16 mouse cellular contexts compared by ENCODE assay signal in genomic region chr9:62190474-62190873, GRCm38 (mm10).
DNase-seq lines count a peak whose midpoint lies in the region; ATAC-seq lines count a peak whose summit lies in the region.
"Had no signal": no experiment of that assay in that cellular context is flagged by ENCODE, and none has a peak within 500 bp of the region (broad histone marks: within the 10 kb centered on the region; RNA-seq: fewer than 3 reads in every experiment).

No protein-coding gene starts in this region.

- H3K4me1 ChIP-seq in forebrain, embryonic 13.5 days = peaks cover 22% of the 10 kb centered on the region
- peaks cover 53% of the 10 kb centered on the region for H3K4me1 ChIP-seq in forebrain, embryonic 10.5 days
- H3K4me1 ChIP-seq in midbrain, embryonic 13.5 days (replicated peaks) = peaks cover 32% of the 10 kb centered on the region

- H3K27me3 ChIP-seq in forebrain, embryonic 13.5 days = no peaks in the 10 kb centered on the region
- H3K27me3 ChIP-seq in forebrain, embryonic 10.5 days (ENCODE audit: poor library complexity, severe bottlenecking) = peaks cover 64% of the 10 kb centered on the region
- H3K27me3 ChIP-seq in midbrain, embryonic 13.5 days = peaks cover 6% of the 10 kb centered on the region; the same call in 1 of the 2 replicates
- H3K27me3 ChIP-seq: intestine, embryonic 15.5 days had no signal

- H3K36me3 ChIP-seq in forebrain, embryonic 13.5 days (ENCODE audit: poor library complexity, severe bottlenecking) = no peaks in the 10 kb centered on the region
- no peaks in the 10 kb centered on the region for H3K36me3 ChIP-seq in forebrain, embryonic 10.5 days (replicated peaks)
- no peaks in the 10 kb centered on the region for H3K36me3 ChIP-seq in midbrain, embryonic 13.5 days
- H3K36me3 ChIP-seq: G1E; intestine, embryonic 15.5 days; limb, embryonic 13.5 days had no signal

- 25% methylated on average over 6 of the region's 6 CpGs for WGBS in forebrain, embryonic 13.5 days
- WGBS in forebrain, embryonic 10.5 days = 40% methylated on average over 6 of the region's 6 CpGs
- WGBS in midbrain, embryonic 13.5 days = 20% methylated on average over 6 of the region's 6 CpGs

- no peak overlapping the region for H3K4me2 ChIP-seq in forebrain, embryonic 13.5 days
- H3K4me2 ChIP-seq in midbrain, embryonic 13.5 days (replicated peaks) = peak overlapping the region; percentile 11; the same call in 1 of the 2 replicates
- H3K4me2 ChIP-seq: intestine, embryonic 15.5 days; limb, embryonic 13.5 days; lung, embryonic 14.5 days had no signal

- no peak for DNase-seq in forebrain, embryonic 10.5 days (ENCODE audit: extremely low spot score, low spot score)
- peak; percentile 20 for DNase-seq in right cerebral cortex, adult 18-20 months
- DNase-seq in right cerebral cortex, postnatal 25 days = no peak
- no peak for DNase-seq in layer of hippocampus, postnatal 25 days (ENCODE audit: extremely low spot score in 1 of 2, low spot score in 1 of 2)
- DNase-seq in thymus, postnatal 4 days = no peak
- DNase-seq in kidney, postnatal 36 days = no peak
- DNase-seq: B cell, adult 2 months; gastrocnemius, postnatal 10 days; lung, embryonic 14.5 days had no signal

- no peak overlapping the region for H3K4me3 ChIP-seq in forebrain, embryonic 13.5 days
- no peak overlapping the region for H3K4me3 ChIP-seq in forebrain, embryonic 10.5 days
- no peak overlapping the region for H3K4me3 ChIP-seq in midbrain, embryonic 13.5 days (replicated peaks)
- H3K4me3 ChIP-seq: intestine, embryonic 15.5 days; layer of hippocampus, adult 2 months; limb, embryonic 13.5 days had no signal

- H3K9me3 ChIP-seq in forebrain, embryonic 13.5 days (replicated peaks) = no peaks in the 10 kb centered on the region
- H3K9me3 ChIP-seq in forebrain, embryonic 10.5 days = no peaks in the 10 kb centered on the region
- H3K9me3 ChIP-seq in midbrain, embryonic 13.5 days = no peaks in the 10 kb centered on the region
- H3K9me3 ChIP-seq: G1E; limb, embryonic 13.5 days had no signal

- peak; percentile 48; the same call in 1 of the 2 replicates for ATAC-seq in forebrain, embryonic 13.5 days
- 0 out of 2 replicates have a peak, but pooled peaks have one; percentile 48 for ATAC-seq in midbrain, embryonic 13.5 days
- ATAC-seq: activated CD4-positive, CD25-positive, alpha-beta regulatory T cell, adult 4 months; intestine, embryonic 15.5 days had no signal

- no peak overlapping the region for H3K9ac ChIP-seq in forebrain, embryonic 13.5 days
- no peak overlapping the region for H3K9ac ChIP-seq in midbrain, embryonic 13.5 days (replicated peaks)
- H3K9ac ChIP-seq: intestine, embryonic 15.5 days; limb, embryonic 13.5 days; lung, embryonic 14.5 days had no signal

- no peak overlapping the region for H3K27ac ChIP-seq in forebrain, embryonic 13.5 days
- no peak overlapping the region for H3K27ac ChIP-seq in forebrain, embryonic 10.5 days
- peak overlapping the region; percentile 27; the same call in 1 of the 2 replicates for H3K27ac ChIP-seq in midbrain, embryonic 13.5 days
- H3K27ac ChIP-seq: intestine, embryonic 15.5 days; layer of hippocampus, adult 2 months; limb, embryonic 13.5 days had no signal
